Mouse (Mus musculus) ES-E14 (cell line): ENCODE measurements at regions not wholly inside any gene's neighbourhood (a gene's known extent, or its start where the extent isn't known, plus 50 kb on each side); places are given as distances from the start of the nearest gene placed in this dataset.

Experiments
- DNase-seq: peaks from one replicate; pipeline ENCODE4 v3.0.0-alpha.2; 2013; ENCODE audit warnings: low read depth, low spot score
- H3K27ac ChIP-seq: 2 replicates; pipeline ENCODE4 v1.5.1; 2012; ENCODE audit warnings: low read depth, mild to moderate bottlenecking, low read length, moderate library complexity, mixed read lengths; ENCODE audit not compliant: poor library complexity, insufficient read depth, severe bottlenecking
- H3K36me3 ChIP-seq: 2 replicates; pipeline ENCODE4 v1.6.1; 2012; ENCODE audit warnings: mild to moderate bottlenecking, low read length, moderate library complexity, mixed read lengths; ENCODE audit not compliant: control insufficient read depth, poor library complexity, insufficient read depth, severe bottlenecking
- H3K4me1 ChIP-seq, 2 experiments: fragments of 150-350 bp in 1 of 2; sonication (generic) in 1 of 2; 2 replicates each; pipeline ENCODE4 v1.6.1; 2012; ENCODE audit warnings: low read length in 2 of 2, mild to moderate bottlenecking in 1 of 2, mixed read lengths in 1 of 2; ENCODE audit not compliant: control insufficient read depth in 2 of 2, insufficient read depth in 2 of 2, poor library complexity in 1 of 2
- H3K4me3 ChIP-seq, 2 experiments: fragments of 150-350 bp in 1 of 2; sonication (generic) in 1 of 2; 2 replicates each; pipeline ENCODE4 v1.5.1; 2012; ENCODE audit warnings: low read length in 2 of 2, low read depth in 1 of 2, mild to moderate bottlenecking in 1 of 2, mixed read lengths in 1 of 2; ENCODE audit not compliant: insufficient read depth in 1 of 2, poor library complexity in 1 of 2, severe bottlenecking in 1 of 2
- H3K9ac ChIP-seq: 2 replicates; pipeline ENCODE4 v1.6.1; 2012; ENCODE audit warnings: low read depth, mild to moderate bottlenecking, low read length, mixed read lengths; ENCODE audit not compliant: poor library complexity, insufficient read depth, severe bottlenecking
- H3K9me3 ChIP-seq: fragments of 150-350 bp; sonication (generic); 2 replicates; pipeline ENCODE4 v1.6.1; 2012; ENCODE audit warnings: low read depth, mild to moderate bottlenecking, low read length; ENCODE audit not compliant: control insufficient read depth, insufficient read depth
- CHD2 ChIP-seq: IDR thresholded peaks from 2 replicates; pipeline ENCODE4 v1.6.1; 2014; ENCODE audit warnings: mild to moderate bottlenecking, low read depth, low read length, inconsistent platforms
- HCFC1 ChIP-seq: IDR thresholded peaks from 2 replicates; pipeline ENCODE4 v1.6.1; 2012; ENCODE audit warnings: low read length, inconsistent platforms, borderline replicate concordance; ENCODE audit not compliant: insufficient read depth
- MAFK ChIP-seq: IDR thresholded peaks from 2 replicates; pipeline ENCODE4 v1.6.1; 2014; ENCODE audit warnings: mild to moderate bottlenecking, low read depth, low read length, inconsistent platforms; ENCODE audit not compliant: insufficient read depth
- ZC3H11A ChIP-seq: IDR thresholded peaks from 2 replicates; pipeline ENCODE4 v1.6.1; 2012; ENCODE audit warnings: low read depth, mild to moderate bottlenecking, inconsistent platforms, low read length, borderline replicate concordance
- ZNF384 ChIP-seq: IDR thresholded peaks from 2 replicates; pipeline ENCODE4 v1.6.1; 2012; ENCODE audit warnings: low read depth, low read length, inconsistent platforms
- in situ Hi-C, 2 experiments: fragments of 600-800 bp; cut with MboI; formaldehyde crosslinking; loops; one replicate each; pipeline ENCODE4 v1.15.1; 2025; ENCODE audit warnings: low sequenced_read_pairs in 2 of 2, inconsistent platforms in 1 of 2; ENCODE audit not compliant: unreplicated experiment in 2 of 2

DNA sequence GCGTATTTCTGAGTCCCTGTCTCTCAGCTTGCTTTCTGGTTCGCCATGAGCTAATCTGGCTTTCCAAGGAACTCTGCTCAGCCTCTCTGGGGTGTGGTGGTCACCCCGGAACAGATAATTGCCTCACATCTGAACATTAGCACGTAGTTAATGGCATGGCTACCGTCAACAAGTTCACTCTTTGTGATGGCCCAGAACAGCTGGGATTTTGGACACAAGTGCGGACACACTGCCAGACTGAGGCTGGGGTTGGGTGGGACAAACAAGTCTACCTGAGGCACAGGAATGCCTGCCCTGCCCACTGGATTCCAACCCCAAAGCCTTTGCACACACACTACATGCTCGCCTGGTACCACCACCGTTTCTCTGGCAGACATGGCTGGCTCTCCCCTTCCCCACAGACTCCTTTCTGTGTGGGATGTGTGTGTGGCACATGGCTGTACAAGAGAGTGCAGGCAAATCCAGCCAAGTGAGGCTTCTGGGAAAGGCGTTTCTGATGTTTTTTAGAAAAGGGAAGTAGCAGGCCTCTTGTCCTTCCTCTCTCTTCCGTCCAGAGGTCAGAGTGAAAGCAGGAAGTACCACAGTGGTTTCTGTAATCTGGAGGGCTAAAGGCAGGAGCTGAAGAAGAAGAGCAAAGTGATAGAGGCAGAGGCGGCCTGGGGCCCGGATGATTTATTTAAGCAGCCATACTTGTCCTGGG lies 74.6 kb upstream of the Sertad2 start:
- no peak overlapping the region for H3K4me3 ChIP-seq
- in situ Hi-C loops: loop anchor here in 1 of 2 experiments (25.0 kb wide), 1 partner anchor 169 kb away; no protein-coding TSS in a partner anchor
- H3K4me1 ChIP-seq: peaks cover 20 to 40% of the 10 kb centered on the region in 2 experiments
- no peak for DNase-seq
- no peaks in the 10 kb centered on the region; the same call in 1 of the 2 replicates for H3K36me3 ChIP-seq
- TF ChIP-seq ZC3H11A: no peak
- TF ChIP-seq ZNF384: no peak
- TF ChIP-seq CHD2: no peak
- no peak for TF ChIP-seq MAFK
- TF ChIP-seq HCFC1: no peak
- peak overlapping the region; percentile 22; the same call in 1 of the 2 replicates for H3K9ac ChIP-seq
- no peaks in the 10 kb centered on the region for H3K9me3 ChIP-seq
- H3K27ac ChIP-seq: no peak overlapping the region

DNA sequence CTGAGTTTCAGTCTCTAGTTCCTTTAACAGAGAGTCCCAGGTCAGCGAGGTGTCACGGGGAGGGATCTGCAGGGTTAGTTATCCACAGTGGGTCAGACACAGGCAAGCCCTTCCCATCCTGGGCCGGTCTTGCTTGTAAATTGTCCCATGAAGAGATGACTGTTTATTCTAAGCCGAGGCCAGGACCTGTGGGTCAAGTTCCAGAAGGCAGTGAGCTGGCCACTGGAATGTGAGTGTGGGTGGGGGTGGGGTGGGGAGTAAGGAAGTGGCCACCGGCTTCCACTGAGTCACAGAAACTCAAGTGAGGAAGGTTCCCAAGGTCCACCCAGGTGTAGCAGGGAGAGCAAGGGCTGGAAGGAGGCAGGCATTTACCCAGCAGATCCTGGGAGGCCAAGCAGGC lies 73.7 kb upstream of the Sertad2 start:
- Histone ChIP-seq H3K36me3 (no peaks in the 10 kb centered on the region; the same call in 1 of the 2 replicates), H3K4me1 (peaks cover 18 to 31% of the 10 kb centered on the region in 2 experiments), H3K9me3 (no peaks in the 10 kb centered on the region), H3K9ac (no peak overlapping the region), H3K27ac (no peak overlapping the region), H3K4me3 (no peak overlapping the region)
- no peak for DNase-seq
- TF ChIP-seq HCFC1 (no peak), ZNF384 (no peak), ZC3H11A (no peak), MAFK (no peak), CHD2 (no peak)
- in situ Hi-C loops: loop anchor here in 1 of 2 experiments (25.0 kb wide), 1 partner anchor 168 kb away; no protein-coding TSS in a partner anchor

DNA sequence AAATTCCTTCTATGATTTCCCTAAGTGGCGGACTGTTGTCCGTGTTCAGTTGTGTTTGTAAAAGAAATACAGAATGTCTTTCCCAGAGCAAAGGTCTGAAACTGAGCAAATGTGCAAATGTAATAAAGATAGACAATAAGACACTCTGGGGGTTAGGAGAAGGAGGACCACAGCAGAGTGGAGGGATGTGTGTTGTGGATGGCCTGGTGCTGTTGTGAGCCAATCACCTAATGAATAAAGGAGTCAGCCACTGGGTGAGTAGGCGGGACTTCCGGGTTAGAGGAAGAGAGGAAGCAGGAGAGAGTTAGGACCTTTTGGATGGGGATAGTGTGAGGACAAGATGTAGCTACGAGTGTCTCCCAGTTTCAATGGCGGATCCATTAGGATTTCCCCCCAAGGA lies 72.7 kb upstream of the Sertad2 start:
- TF ChIP-seq ZC3H11A (no peak), CHD2 (no peak), MAFK (no peak), HCFC1 (no peak), ZNF384 (no peak)
- Histone ChIP-seq H3K9me3 (no peaks in the 10 kb centered on the region), H3K4me1 (peaks cover 18 to 27% of the 10 kb centered on the region in 2 experiments), H3K36me3 (no peaks in the 10 kb centered on the region; the same call in 1 of the 2 replicates), H3K27ac (no peak overlapping the region), H3K4me3 (no peak overlapping the region), H3K9ac (no peak overlapping the region)
- no peak for DNase-seq
- in situ Hi-C loops: loop anchor here in 1 of 2 experiments (25.0 kb wide), 1 partner anchor 167 kb away; no protein-coding TSS in a partner anchor

DNA sequence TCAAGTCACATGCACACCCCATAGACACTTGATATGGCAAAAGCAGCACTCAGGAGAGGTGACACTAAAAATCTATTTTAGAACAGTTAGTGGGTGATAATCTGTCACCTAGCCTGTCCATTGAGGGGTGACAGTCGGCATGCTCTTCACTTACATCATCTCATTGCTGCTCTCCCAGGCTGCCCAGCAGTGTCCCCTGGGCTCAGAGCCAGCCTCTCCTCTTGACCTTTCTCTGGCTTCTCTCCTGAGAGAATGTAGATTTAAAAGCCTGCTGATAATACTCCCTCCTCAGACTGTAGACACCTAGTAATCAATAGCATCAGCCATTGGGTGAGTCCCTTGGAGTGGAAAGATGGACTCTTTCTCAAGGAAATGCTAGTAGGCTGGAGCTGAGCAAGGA lies 70.7 kb upstream of the Sertad2 start:
- no peak for DNase-seq

More for the DNA sequence above, 70.7 kb upstream of the Sertad2 start:
- H3K9ac ChIP-seq: no peak overlapping the region
- TF ChIP-seq HCFC1 (no peak), ZNF384 (no peak), MAFK (no peak), ZC3H11A (no peak), CHD2 (no peak)
- no peaks in the 10 kb centered on the region for H3K9me3 ChIP-seq
- no peak overlapping the region for H3K27ac ChIP-seq
- no peaks in the 10 kb centered on the region; the same call in 1 of the 2 replicates for H3K36me3 ChIP-seq
- in situ Hi-C loops: loop anchor here in 1 of 2 experiments (25.0 kb wide), 1 partner anchor 165 kb away; no protein-coding TSS in a partner anchor
- peaks cover 15 to 25% of the 10 kb centered on the region in 2 experiments for H3K4me1 ChIP-seq
- H3K4me3 ChIP-seq: no peak overlapping the region
